Comparison of ENCODE assay signal across 12 mouse cellular contexts in genomic region chr12:113224206-113224605, GRCm38 (mm10). TPM values are rescaled to one million over a fixed set of nuclear protein-coding genes. Genes with fewer than 3 reads are reported as not detected.
DNase-seq lines count a peak whose midpoint lies in the region; ATAC-seq and TF ChIP-seq lines count a peak whose summit lies in the region.
"Had no signal": no experiment of that assay in that cellular context is flagged by ENCODE, and none has a peak within 500 bp of the region (broad histone marks: within the 10 kb centered on the region; RNA-seq: fewer than 3 reads in every experiment).

No protein-coding gene starts in this region.

- no peak overlapping the region for H3K27ac ChIP-seq in heart, embryonic 11.5 days (ENCODE audit: low read depth, low read length)
- peak overlapping the region; percentile 51 for H3K27ac ChIP-seq in small intestine, adult 2 months (ENCODE audit: insufficient read depth, low read depth, low read length)
- H3K27ac ChIP-seq: limb, embryonic 12.5 days had no signal

- H3K36me3 ChIP-seq in heart, embryonic 11.5 days (ENCODE audit: control insufficient read depth, insufficient read depth, low read length): no peaks in the 10 kb centered on the region
- H3K36me3 ChIP-seq in small intestine, adult 2 months (ENCODE audit: control insufficient read depth, insufficient read depth, low read length): no peaks in the 10 kb centered on the region
- H3K36me3 ChIP-seq: limb, embryonic 12.5 days had no signal

- peak; percentile 80 for DNase-seq in heart, adult 11 months
- DNase-seq in A20 (ENCODE audit: low read depth, low spot score) (peak; percentile 94), adipocyte (ENCODE audit: low spot score) (peak; percentile 36)
- DNase-seq in cerebellum, postnatal 10 days: no peak
- DNase-seq in layer of hippocampus, adult 9-10 months (ENCODE audit: low spot score): no peak
- DNase-seq in frontal cortex, postnatal 36 days (ENCODE audit: low spot score in 2 of 2): no peak
- DNase-seq: cerebellum, adult 9-11 months had no signal

- no peak for TF ChIP-seq POLR2A in small intestine, adult 2 months (IDR thresholded peaks at IDR 0.05; ENCODE audit: low read depth, low read length)

- no peak for ATAC-seq in heart, embryonic 11.5 days (replicated peaks; ENCODE audit: insufficient number of reproducible peaks, low FRiP score, low TSS enrichment)
- ATAC-seq: forebrain, embryonic 14.5 days had no signal

- H3K4me1 ChIP-seq in heart, embryonic 11.5 days (ENCODE audit: control insufficient read depth, insufficient read depth, low read length): no peaks in the 10 kb centered on the region
- no peaks in the 10 kb centered on the region for H3K4me1 ChIP-seq in small intestine, adult 2 months (ENCODE audit: control insufficient read depth, insufficient read depth, insufficient read length, low read length)
- H3K4me1 ChIP-seq: limb, embryonic 12.5 days had no signal

- peak; percentile 54; the same call in 1 of the 2 replicates for TF ChIP-seq CTCF in small intestine, adult 2 months (IDR thresholded peaks at IDR 0.05; ENCODE audit: extremely low read depth, insufficient read length, insufficient replicate concordance, low read depth, low read length)

- no peak overlapping the region for H3K4me2 ChIP-seq in heart, embryonic 11.5 days
- H3K4me2 ChIP-seq: limb, embryonic 12.5 days had no signal

- H3K27me3 ChIP-seq in heart, embryonic 11.5 days (ENCODE audit: control insufficient read depth, insufficient read depth, low read length): no peaks in the 10 kb centered on the region
- no peaks in the 10 kb centered on the region for H3K27me3 ChIP-seq in small intestine, adult 2 months (ENCODE audit: control insufficient read depth, insufficient read depth, low read length)
- H3K27me3 ChIP-seq: limb, embryonic 12.5 days had no signal

- 70% methylated on average over 5 of the region's 5 CpGs for WGBS in heart, embryonic 11.5 days (ENCODE audit: insufficient replicate concordance)
- 57% methylated on average over 5 of the region's 5 CpGs for WGBS in small intestine, adult 2 months

- H3K9me3 ChIP-seq in heart, embryonic 11.5 days (replicated peaks; ENCODE audit: control insufficient read depth, low read length): no peaks in the 10 kb centered on the region

- no peak overlapping the region for H3K9ac ChIP-seq in heart, embryonic 11.5 days (ENCODE audit: low read depth, low read length)
- H3K9ac ChIP-seq: limb, embryonic 12.5 days had no signal

- H3K4me3 ChIP-seq in heart, embryonic 11.5 days (ENCODE audit: low read depth, low read length): no peak overlapping the region
- H3K4me3 ChIP-seq in small intestine, adult 2 months (ENCODE audit: low read depth, low read length): no peak overlapping the region
- H3K4me3 ChIP-seq: limb, embryonic 12.5 days; myocyte had no signal

RNA-seq across cellular contexts. Expression of gene Tmem121, which starts 38.5 kb away (rescaled TPM):
- polyA plus RNA-seq in heart, embryonic 11.5 days (2014; fragmentation: Nextera tagmentation; extraction: Ambion mirVana): 1.00 and 1.5 TPM in 2 replicates
- polyA plus RNA-seq in small intestine, adult 2 months (2012; rRNA removed): 1.8 and 2.4 TPM in 2 replicates

Comparison
In these comparisons a context has a peak if more than half of its experiments do, and no peak if none do; other contexts are left out.
1. DNase-seq: peak in heart, adult 11 months (single experiment), A20 (single experiment) and adipocyte (single experiment); none in cerebellum, postnatal 10 days (0 of 2), layer of hippocampus, adult 9-10 months (single experiment) and frontal cortex, postnatal 36 days (0 of 2).